Mouse (Mus musculus) frontal cortex, postnatal 36 days (tissue): Measurements from ENCODE around the gene Ttll3.

Experiments
- DNase-seq, 2 experiments: peaks; one replicate each; pipeline ENCODE4 v3.0.0; 2022; ENCODE audit warnings: low spot score in 2 of 2

Ttll3 gene

GRCm38 (mm10) chr6:113379246-113379645 is 9.8 kb upstream of the Ttll3 start:
- no peak for DNase-seq

- no peak for DNase-seq
These were observed 8.6 kb upstream of the Ttll3 start for GRCm38 (mm10) chr6:113380480-113380879.

GRCm38 (mm10) chr6:113384351-113384927 is 4.6 kb upstream of the Ttll3 start:
- DNase-seq, result peak in 1 of 2 experiments; percentile 43

GRCm38 (mm10) chr6:113385160-113385714 is 3.8 kb upstream of the Ttll3 start:
- DNase-seq, result no peak

DNA sequence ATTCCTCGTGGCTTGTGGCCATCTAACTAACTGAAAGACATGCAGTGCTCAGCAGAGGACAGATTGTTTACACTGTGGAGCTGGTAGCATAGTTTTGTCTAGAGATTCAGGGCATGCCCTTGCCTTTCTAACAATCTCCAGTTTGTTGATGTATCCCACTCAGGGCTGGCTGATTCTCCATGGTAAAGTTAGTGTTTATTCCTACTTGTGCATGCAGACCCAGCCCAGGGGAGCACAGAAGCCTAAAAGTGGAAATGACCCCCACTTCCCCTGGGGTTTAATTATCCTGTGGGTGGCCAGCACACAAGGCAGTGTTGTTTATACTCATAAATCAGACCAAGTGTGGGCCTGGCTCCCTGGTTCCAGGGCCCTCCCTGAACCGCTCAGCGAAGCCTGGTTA is 3.0 kb upstream of the Ttll3 start:
- DNase-seq, result no peak

GRCm38 (mm10) chr6:113390715-113391114 is 1.7 kb downstream of the Ttll3 start:
- no peak for DNase-seq

GRCm38 (mm10) chr6:113392015-113392386 is 2.9 kb downstream of the Ttll3 start:
- no peak for DNase-seq

DNA sequence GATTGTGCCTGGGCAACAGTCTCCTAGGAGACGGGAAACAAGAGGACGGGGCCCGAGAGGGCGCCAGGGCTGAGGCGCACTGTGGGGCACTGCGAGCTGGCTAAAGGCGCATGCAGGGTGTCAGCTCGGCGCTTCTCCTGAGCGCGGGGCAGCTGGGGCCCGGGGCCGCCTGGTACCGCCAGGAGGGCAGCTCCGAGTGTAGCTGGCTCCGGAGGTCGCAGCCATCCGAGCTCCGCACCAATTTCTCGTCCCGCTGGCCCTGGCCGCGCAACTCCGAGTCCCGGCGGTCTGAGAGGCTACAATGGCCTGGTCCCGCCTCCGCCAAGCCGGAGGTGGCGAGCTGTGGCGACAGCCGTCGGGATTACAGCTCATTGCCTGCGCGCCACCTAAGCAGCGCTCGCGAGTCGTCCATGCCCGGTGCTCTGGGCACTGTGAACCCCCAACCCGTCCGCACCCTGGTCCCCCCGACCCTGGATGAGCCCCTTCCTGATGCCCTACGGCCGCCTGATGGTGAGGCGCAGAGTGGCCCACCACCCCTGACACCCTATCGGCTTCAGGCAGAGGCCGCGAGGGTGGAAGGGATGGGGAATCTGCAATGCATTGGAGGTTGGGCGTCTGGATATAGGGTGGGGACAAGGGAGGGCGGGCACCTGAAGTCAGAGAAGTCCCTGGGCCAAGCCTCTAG is 3.5 kb downstream of the Ttll3 start:
- DNase-seq, result peak; percentile 44 to 45

GRCm38 (mm10) chr6:113393951-113394350 is 4.9 kb downstream of the Ttll3 start:
- DNase-seq, result no peak

GRCm38 (mm10) chr6:113394811-113395210 is 5.8 kb downstream of the Ttll3 start:
- no peak for DNase-seq

DNA sequence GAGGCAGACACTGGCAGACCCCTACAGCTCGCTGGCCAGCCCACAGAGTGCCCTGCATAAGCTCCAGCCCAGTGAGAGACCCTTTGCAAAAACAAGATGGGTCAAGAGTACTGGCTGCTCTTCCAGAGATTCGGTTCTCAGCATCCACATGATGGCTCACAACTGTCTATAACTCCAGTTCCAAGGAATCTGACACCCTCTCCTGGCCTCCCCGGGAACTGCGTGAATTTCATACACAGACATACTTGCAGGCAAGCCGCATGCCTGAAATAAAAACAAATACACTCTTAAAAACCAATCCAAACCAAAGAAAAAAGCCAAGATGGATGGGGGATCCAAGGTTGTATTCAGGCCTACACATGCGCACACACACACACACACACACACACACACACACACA is 6.4 kb downstream of the Ttll3 start:
- DNase-seq, result no peak

- DNase-seq, result no peak
These were observed 7.4 kb downstream of the Ttll3 start for GRCm38 (mm10) chr6:113396270-113397030.

GRCm38 (mm10) chr6:113402094-113402493 is 13.0 kb downstream of the Ttll3 start:
- peak; percentile 48 to 49 for DNase-seq

DNA sequence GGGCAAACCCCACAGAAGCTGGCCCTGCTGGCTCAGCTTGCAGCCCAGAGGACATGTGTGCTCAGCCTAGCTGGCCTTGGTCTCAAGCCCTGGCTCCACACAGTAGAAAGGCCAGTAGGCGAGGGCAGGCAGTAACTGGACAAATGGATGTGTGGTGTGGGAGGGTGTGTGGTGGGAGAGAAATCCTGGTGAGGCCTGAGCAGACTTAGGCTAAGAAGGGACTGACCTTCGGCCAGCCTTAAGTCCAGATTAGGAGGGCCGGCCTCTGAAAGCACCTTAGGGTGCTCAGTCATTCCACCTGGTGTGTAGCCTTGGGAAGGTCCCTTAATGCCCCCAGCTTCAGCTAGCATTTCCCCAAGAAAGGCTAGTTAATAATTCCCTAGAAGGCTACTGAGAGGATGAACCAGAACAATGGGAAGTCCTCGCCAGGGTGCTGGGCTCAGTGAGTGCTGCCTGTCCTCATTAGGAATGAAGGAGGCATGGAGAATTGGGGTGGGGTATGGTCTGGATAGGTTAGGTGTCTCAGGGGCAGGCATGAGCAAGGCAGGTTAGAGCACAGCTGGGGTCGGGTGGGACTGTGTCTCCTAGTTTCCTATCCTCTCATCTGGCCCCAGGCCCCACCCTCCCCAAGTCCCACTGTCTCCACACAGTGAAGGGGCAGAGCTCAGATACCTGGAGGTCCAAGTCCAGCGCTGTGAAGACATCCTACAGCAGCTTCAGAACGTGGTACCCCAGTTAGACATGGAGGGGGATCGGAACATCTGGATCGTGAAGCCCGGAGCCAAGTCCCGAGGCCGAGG is 15.8 kb downstream of the Ttll3 start:
- no peak for DNase-seq

DNA sequence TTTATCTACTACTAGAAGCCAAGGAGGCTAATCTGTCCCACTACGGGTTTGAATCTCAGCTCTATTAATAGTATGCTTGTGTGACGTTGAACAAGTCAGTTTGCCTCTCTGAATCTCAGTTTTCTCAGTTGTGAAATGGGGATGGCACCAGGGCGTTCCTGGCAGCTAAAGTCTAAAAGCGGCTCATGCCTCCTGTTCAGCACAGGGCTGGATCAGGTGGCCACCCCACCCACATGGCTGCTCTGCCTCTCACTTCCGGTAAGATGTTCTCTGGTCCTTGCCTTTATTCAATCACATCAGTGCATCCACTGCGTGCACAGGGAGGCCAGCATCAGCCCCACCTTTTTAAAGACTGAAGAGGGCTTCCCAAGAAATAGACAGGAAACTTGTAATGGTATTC is 16.4 kb downstream of the Ttll3 start:
- DNase-seq, result peak; percentile 61 to 73

DNA sequence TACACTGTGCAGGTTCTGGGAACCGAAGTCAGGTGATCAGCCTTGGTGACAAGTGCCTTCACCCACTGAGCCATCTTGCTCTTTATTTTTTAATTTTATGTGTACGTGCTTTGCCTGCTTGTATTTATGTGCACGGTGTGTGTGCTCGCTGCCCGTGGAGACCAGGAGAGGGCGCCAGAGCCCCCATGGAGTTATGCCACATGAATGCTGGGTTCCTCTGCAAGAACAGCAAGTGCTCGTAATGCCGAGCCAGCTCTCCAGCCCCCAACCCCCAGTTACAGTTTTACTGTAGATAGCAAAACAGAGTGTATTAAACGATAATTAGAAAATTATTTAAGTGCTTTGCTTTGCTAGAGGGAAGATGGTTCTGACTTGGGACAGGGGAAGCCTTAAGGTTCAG is 17.6 kb downstream of the Ttll3 start:
- no peak for DNase-seq

GRCm38 (mm10) chr6:113410001-113410400 is 20.9 kb downstream of the Ttll3 start:
- DNase-seq, result no peak

GRCm38 (mm10) chr6:113416416-113416815 is 27.4 kb downstream of the Ttll3 start:
- no peak for DNase-seq

DNA sequence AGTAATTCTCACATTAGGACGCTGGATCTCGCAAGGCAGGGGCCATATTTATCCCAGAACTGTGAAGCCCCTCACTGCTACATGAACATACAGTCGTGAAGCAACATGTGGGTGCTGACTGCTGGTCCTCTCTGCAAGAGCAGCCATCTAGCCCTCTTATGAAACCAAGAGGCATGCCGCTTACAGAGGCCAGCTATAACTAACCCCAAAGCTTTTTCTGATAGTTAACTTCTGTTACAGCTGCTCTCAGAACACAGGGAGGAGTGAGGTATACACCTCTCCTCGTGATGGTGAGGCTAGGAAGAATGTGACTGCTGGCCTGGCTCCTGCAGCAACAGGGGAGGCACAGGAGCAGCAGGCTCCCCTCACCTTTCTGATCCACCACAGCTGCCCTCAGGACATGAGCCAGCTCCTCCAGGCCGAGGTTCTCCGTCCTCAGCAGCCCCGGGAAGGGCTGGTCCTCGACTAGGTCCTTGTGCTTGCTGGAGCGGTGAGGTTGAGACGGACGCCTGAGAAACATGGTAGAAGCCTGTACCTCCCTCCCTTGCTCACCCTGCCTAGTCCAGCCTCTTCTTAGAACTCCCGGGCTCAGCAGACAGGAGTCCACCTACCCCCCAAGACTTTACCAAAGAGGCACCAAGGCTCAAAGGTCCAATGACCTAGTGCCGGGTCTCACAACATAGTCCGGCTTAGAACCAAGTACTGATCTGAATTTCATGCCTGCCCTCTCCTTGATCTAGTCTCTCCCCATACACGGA is 29.6 kb downstream of the Ttll3 start:
- DNase-seq, result peak in 1 of 2 experiments; percentile 36

GRCm38 (mm10) chr6:113419199-113419587 is 30.1 kb downstream of the Ttll3 start, which contains the start of gene Rpusd3:
Gene Rpusd3, minus strand, starts transcription at chr6:113419340.
- peak; percentile 96 to 99 for DNase-seq

DNA sequence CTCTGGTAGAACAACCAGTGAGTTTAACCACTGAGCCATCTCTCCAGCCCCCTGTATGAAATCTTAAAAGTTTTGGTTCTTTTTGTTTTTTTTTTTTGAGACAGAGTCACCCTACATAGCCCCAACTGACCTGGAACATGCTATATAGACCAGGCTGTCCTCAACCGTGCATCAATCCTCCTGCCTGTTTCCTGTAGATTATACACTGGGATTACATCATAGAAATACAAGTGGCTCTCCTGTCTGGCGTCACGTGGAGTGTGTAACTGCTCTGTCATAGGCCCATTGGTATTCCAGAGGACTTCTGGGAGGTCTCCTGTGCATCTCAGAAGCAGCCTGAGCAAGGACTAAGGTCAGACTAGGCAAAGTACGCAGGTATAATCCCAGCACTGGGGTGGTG is 33.9 kb downstream of the Ttll3 start:
- no peak for DNase-seq
